Mouse (Mus musculus) liver, embryonic 14.5 days (tissue): ENCODE measurements around the gene Plekha4.

Experiments used
- CTCF ChIP-seq: IDR thresholded peaks from 2 replicates; pipeline ENCODE4 v1.5.1; 2016; ENCODE audit warnings: antibody characterized with exemption, low read depth, control low read depth
- EP300 ChIP-seq: IDR thresholded peaks from 2 replicates; pipeline ENCODE4 v1.6.1; 2016; ENCODE audit warnings: antibody characterized with exemption, low read depth

DNA sequence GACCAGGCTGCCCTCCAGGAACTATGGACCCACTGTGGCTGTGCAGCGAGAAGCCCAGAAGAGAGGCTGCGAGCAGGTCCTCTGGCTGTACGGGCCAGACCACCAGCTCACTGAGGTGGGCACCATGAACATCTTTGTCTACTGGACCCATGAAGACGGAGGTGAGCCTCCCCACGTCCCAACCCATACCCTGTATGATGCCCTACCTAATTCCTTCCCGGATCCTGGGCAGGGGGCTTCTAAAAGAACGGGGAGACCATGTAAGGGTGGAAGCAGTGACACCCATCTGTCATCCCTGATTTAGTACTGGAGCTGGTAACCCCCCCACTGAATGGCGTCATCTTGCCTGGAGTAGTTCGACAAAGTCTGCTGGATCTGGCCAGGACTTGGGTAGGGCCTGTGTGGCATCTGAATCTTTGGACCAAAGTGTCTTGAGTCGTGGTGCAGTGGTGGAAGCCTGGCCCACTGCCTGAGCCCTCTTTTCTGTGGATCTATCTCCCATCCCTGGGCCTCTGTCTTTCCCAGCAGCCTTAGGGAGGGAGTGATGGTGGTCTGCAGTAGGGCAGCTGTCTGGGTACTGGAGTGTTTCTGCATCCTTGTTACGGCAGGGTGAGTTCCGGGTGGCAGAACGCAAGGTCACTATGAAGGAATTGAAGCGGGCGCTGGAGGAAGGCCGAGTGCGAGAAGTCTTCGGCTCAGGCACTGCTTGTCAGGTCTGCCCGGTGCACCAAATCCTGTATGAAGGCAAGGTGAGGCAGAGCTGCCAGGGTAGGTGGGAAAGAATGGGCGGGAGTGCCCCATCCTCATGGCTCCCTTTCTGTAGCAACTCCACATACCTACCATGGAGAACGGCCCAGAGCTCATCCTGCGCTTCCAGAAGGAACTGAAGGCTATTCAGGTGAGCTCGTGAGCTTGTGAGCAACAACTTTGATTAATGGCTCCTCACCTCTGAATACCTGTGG is 61.8 kb downstream of the Plekha4 start:
- TF ChIP-seq CTCF (no peak), EP300 (no peak)
